Mouse (Mus musculus) neural tube, embryonic 11.5 days (tissue): ENCODE measurements at regions not wholly inside any gene's neighbourhood (a gene's known extent, or its start where the extent isn't known, plus 50 kb on each side); places are given as distances from the start of the nearest gene placed in this dataset.

ENCODE experiments used
- ATAC-seq: fragments of 200-750 bp; cut with Nextera tagmentation; 2 replicates; pipeline ENCODE4 v1.8.0; 2017; ENCODE audit warnings: moderate number of reproducible peaks, mild to moderate bottlenecking, moderate TSS enrichment, moderate library complexity; ENCODE audit not compliant: insufficient read depth, low FRiP score, low TSS enrichment
- DNase-seq: peaks from one replicate; pipeline ENCODE4 v3.0.0-alpha.2; 2015; ENCODE audit warnings: low spot score
- H3K27ac ChIP-seq: fragments of 300-500 bp; sonication (generic); 2 replicates; pipeline ENCODE4 v1.5.1; 2014; ENCODE audit warnings: low read depth, mild to moderate bottlenecking, low read length
- H3K27me3 ChIP-seq: fragments of 300-500 bp; sonication (generic); 2 replicates; pipeline ENCODE4 v1.6.1; 2014; ENCODE audit warnings: mild to moderate bottlenecking, low read length, mixed read lengths; ENCODE audit not compliant: control insufficient read depth, insufficient read depth
- H3K36me3 ChIP-seq: fragments of 300-500 bp; sonication (generic); 2 replicates; pipeline ENCODE4 v1.6.1; 2014; ENCODE audit warnings: mild to moderate bottlenecking, low read length, moderate library complexity, mixed read lengths; ENCODE audit not compliant: control insufficient read depth, insufficient read depth
- H3K4me1 ChIP-seq: fragments of 300-500 bp; sonication (generic); 2 replicates; pipeline ENCODE4 v1.6.1; 2014; ENCODE audit warnings: low read length, mixed read lengths; ENCODE audit not compliant: control insufficient read depth, insufficient read depth
- H3K4me2 ChIP-seq: fragments of 300-500 bp; sonication (generic); 2 replicates; pipeline ENCODE4 v1.6.1; 2014; ENCODE audit warnings: low read depth, mild to moderate bottlenecking, moderate library complexity
- H3K4me3 ChIP-seq: fragments of 300-500 bp; sonication (generic); 2 replicates; pipeline ENCODE4 v1.5.1; 2014; ENCODE audit warnings: low read depth, low read length
- H3K9ac ChIP-seq: fragments of 300-500 bp; sonication (generic); 2 replicates; pipeline ENCODE4 v1.6.1; 2014; ENCODE audit warnings: mild to moderate bottlenecking, low read length
- H3K9me3 ChIP-seq: fragments of 300-500 bp; sonication (generic); 2 replicates; pipeline ENCODE4 v1.6.1; 2016; ENCODE audit warnings: low read length; ENCODE audit not compliant: control insufficient read depth
- WGBS: fragments of 180-500 bp; shearing (Covaris S2); extraction: QIAGEN DNeasy Blood & Tissue Kit; methylation state at CpG from one replicate; pipeline ENCODE4 v1.1.7; 2014; 5-methylcytosine and 5-hydroxymethylcytosine counted together

- peak; percentile 57; the same call in 1 of the 2 replicates for ATAC-seq
- no peak overlapping the region for H3K27ac ChIP-seq
- H3K27me3 ChIP-seq: no peaks in the 10 kb centered on the region
- 45% methylated on average over 9 of the region's 9 CpGs for WGBS
- H3K4me1 ChIP-seq: no peaks in the 10 kb centered on the region
- H3K9ac ChIP-seq: no peak overlapping the region
- H3K4me3 ChIP-seq: no peak overlapping the region
- H3K4me2 ChIP-seq: no peak overlapping the region
- H3K36me3 ChIP-seq: no peaks in the 10 kb centered on the region
- no peaks in the 10 kb centered on the region for H3K9me3 ChIP-seq
- DNase-seq: peak; percentile 14
Observed at GRCm38 (mm10) chr5:43148486-43148885, 84.5 kb upstream of the Cpeb2 start.

- Histone ChIP-seq H3K4me3 (no peak overlapping the region), H3K27ac (no peak overlapping the region), H3K9me3 (no peaks in the 10 kb centered on the region), H3K9ac (no peak overlapping the region), H3K36me3 (no peaks in the 10 kb centered on the region), H3K27me3 (no peaks in the 10 kb centered on the region), H3K4me1 (no peaks in the 10 kb centered on the region), H3K4me2 (no peak overlapping the region)
- no peak for DNase-seq
- ATAC-seq: no peak; the same call in 1 of the 2 replicates
- WGBS: 46% methylated on average over 4 of the region's 4 CpGs
Observed at GRCm38 (mm10) chr5:43149559-43149958, 83.4 kb upstream of the Cpeb2 start.

- Histone ChIP-seq H3K4me3 (no peak overlapping the region), H3K36me3 (no peaks in the 10 kb centered on the region), H3K4me1 (no peaks in the 10 kb centered on the region), H3K4me2 (no peak overlapping the region), H3K27ac (no peak overlapping the region), H3K27me3 (no peaks in the 10 kb centered on the region), H3K9ac (no peak overlapping the region), H3K9me3 (no peaks in the 10 kb centered on the region)
- DNase-seq: no peak
- ATAC-seq: no peak
- 77% methylated on average over 3 of the region's 3 CpGs for WGBS
Observed at GRCm38 (mm10) chr5:43151099-43151774, 81.7 kb upstream of the Cpeb2 start.

GRCm38 (mm10) chr5:43152119-43152611 is 80.8 kb upstream of the Cpeb2 start:
- DNase-seq (no peak), ATAC-seq (no peak)
- H3K4me2 ChIP-seq: no peak overlapping the region
- H3K4me1 ChIP-seq: no peaks in the 10 kb centered on the region
- WGBS: 48% methylated on average over 8 of the region's 8 CpGs
- no peaks in the 10 kb centered on the region for H3K9me3 ChIP-seq
- H3K27ac ChIP-seq: no peak overlapping the region
- H3K9ac ChIP-seq: no peak overlapping the region
- no peak overlapping the region for H3K4me3 ChIP-seq
- no peaks in the 10 kb centered on the region for H3K27me3 ChIP-seq
- no peaks in the 10 kb centered on the region for H3K36me3 ChIP-seq

GRCm38 (mm10) chr5:43152881-43153280 is 80.1 kb upstream of the Cpeb2 start:
- ATAC-seq (no peak), DNase-seq (no peak)
- no peaks in the 10 kb centered on the region for H3K36me3 ChIP-seq
- no peaks in the 10 kb centered on the region for H3K27me3 ChIP-seq
- no peak overlapping the region for H3K27ac ChIP-seq
- H3K9ac ChIP-seq: no peak overlapping the region
- no peak overlapping the region for H3K4me3 ChIP-seq
- no peaks in the 10 kb centered on the region for H3K9me3 ChIP-seq
- no peaks in the 10 kb centered on the region for H3K4me1 ChIP-seq
- WGBS: 76% methylated on average over 1 of the region's 1 CpGs
- H3K4me2 ChIP-seq: no peak overlapping the region

- Histone ChIP-seq H3K9ac (no peak overlapping the region), H3K36me3 (no peaks in the 10 kb centered on the region), H3K9me3 (no peaks in the 10 kb centered on the region), H3K4me1 (no peaks in the 10 kb centered on the region), H3K27me3 (no peaks in the 10 kb centered on the region), H3K4me2 (no peak overlapping the region), H3K27ac (no peak overlapping the region), H3K4me3 (no peak overlapping the region)
- 91% methylated on average over 3 of the region's 3 CpGs for WGBS
- no peak for ATAC-seq
- no peak for DNase-seq
Observed at GRCm38 (mm10) chr5:43156771-43157170, 76.2 kb upstream of the Cpeb2 start.

- ATAC-seq (no peak), DNase-seq (no peak)
- no peak overlapping the region for H3K4me2 ChIP-seq
- H3K9ac ChIP-seq: no peak overlapping the region
- 86% methylated on average over 6 of the region's 6 CpGs for WGBS
- H3K27me3 ChIP-seq: no peaks in the 10 kb centered on the region
- H3K9me3 ChIP-seq: no peaks in the 10 kb centered on the region
- no peak overlapping the region for H3K4me3 ChIP-seq
- no peaks in the 10 kb centered on the region for H3K4me1 ChIP-seq
- no peak overlapping the region for H3K27ac ChIP-seq
- no peaks in the 10 kb centered on the region for H3K36me3 ChIP-seq
Observed at GRCm38 (mm10) chr5:43160140-43160539, 72.8 kb upstream of the Cpeb2 start.

- no peak for ATAC-seq
- no peak overlapping the region for H3K9ac ChIP-seq
Observed at GRCm38 (mm10) chr5:43181475-43181874, 51.5 kb upstream of the Cpeb2 start.

More at GRCm38 (mm10) chr5:43181475-43181874, 51.5 kb upstream of the Cpeb2 start:
- 90% methylated on average over 8 of the region's 8 CpGs for WGBS
- DNase-seq: no peak
- H3K4me2 ChIP-seq: no peak overlapping the region
- H3K9me3 ChIP-seq: no peaks in the 10 kb centered on the region
- no peaks in the 10 kb centered on the region for H3K27me3 ChIP-seq
- no peak overlapping the region for H3K4me3 ChIP-seq
- no peak overlapping the region for H3K27ac ChIP-seq
- no peaks in the 10 kb centered on the region for H3K4me1 ChIP-seq
- no peaks in the 10 kb centered on the region for H3K36me3 ChIP-seq
